Mouse (Mus musculus) E14TG2a.4 (cell line): Measurements from ENCODE around the gene Scpep1.

Experiments
- CTCF ChIP-seq: conservative IDR thresholded peaks from 2 replicates; pipeline ENCODE4 v1.5.1; 2014; ENCODE audit warnings: low read length
- NANOG ChIP-seq: IDR thresholded peaks from 2 replicates; pipeline ENCODE4 v1.6.1; 2014; ENCODE audit warnings: borderline replicate concordance, low read length, mixed read lengths
- POU5F1 ChIP-seq: IDR thresholded peaks from 2 replicates; pipeline ENCODE4 v1.6.1; 2014; ENCODE audit warnings: low read length, borderline replicate concordance

DNA sequence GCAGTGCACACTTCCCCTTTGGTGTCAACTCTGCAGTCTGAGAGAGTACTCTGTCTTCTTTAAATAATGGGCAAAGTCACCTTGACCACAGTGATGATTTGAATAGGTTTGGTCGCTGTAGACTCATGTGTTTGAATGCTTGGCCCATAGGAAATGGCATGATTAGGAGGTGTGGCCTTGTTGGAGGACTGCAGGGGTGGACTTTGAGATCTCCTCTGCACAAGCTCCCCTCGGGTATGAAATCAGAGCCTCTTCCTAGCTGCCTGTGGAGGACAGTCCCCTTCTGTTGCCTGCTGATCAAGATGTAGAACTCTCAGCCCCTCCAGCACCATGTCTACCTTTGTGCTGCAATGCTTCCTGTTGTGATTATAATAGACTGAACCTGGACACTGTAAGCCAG lies 51.2 kb downstream of the Scpep1 start:
- TF ChIP-seq CTCF = no peak
- no peak for TF ChIP-seq NANOG
- TF ChIP-seq POU5F1 = no peak
